Mouse (Mus musculus) kidney, postnatal 0 days (tissue): ENCODE results near the gene Fgfr2. TPM values are rescaled to one million over a fixed set of nuclear protein-coding genes. Genes with fewer than 3 reads are reported as not detected.

Experiments used
- ATAC-seq: fragments of 200-750 bp; cut with Nextera tagmentation; replicated peaks from 2 replicates; pipeline ENCODE4 v1.8.0; 2017; ENCODE audit warnings: low read depth, moderate number of reproducible peaks, moderate TSS enrichment, moderate library complexity; ENCODE audit not compliant: low FRiP score
- DNase-seq: peaks from one replicate; pipeline ENCODE4 v3.0.0-alpha.2; 2016; ENCODE audit warnings: low spot score
- H3K27ac ChIP-seq: fragments of 300-500 bp; sonication (generic); 2 replicates; pipeline ENCODE4 v1.5.1; 2014; ENCODE audit warnings: mild to moderate bottlenecking
- H3K27me3 ChIP-seq: fragments of 300-500 bp; sonication (generic); 2 replicates; pipeline ENCODE4 v1.6.1; 2014; ENCODE audit warnings: low read length, mixed read lengths; ENCODE audit not compliant: insufficient read depth
- H3K36me3 ChIP-seq: fragments of 300-500 bp; sonication (generic); 2 replicates; pipeline ENCODE4 v1.6.1; 2014; ENCODE audit warnings: low read length, mixed read lengths; ENCODE audit not compliant: insufficient read depth
- H3K4me1 ChIP-seq: fragments of 300-500 bp; sonication (generic); replicated peaks from 2 replicates; pipeline ENCODE4 v1.6.1; 2014; ENCODE audit warnings: antibody characterized with exemption, low read length, mixed read lengths; ENCODE audit not compliant: insufficient read depth
- H3K4me2 ChIP-seq: fragments of 300-500 bp; sonication (generic); 2 replicates; pipeline ENCODE4 v1.6.1; 2014; ENCODE audit warnings: mild to moderate bottlenecking, low read length, moderate library complexity, mixed read lengths
- H3K4me3 ChIP-seq: fragments of 300-500 bp; sonication (generic); replicated peaks from 2 replicates; pipeline ENCODE4 v1.5.1; 2014; ENCODE audit warnings: low read depth, low read length
- H3K9ac ChIP-seq: fragments of 300-500 bp; sonication (generic); 2 replicates; pipeline ENCODE4 v1.6.1; 2014; ENCODE audit warnings: low read depth, low read length
- H3K9me3 ChIP-seq: fragments of 300-500 bp; sonication (generic); replicated peaks from 2 replicates; pipeline ENCODE4 v1.6.1; 2016; ENCODE audit warnings: low read length, inconsistent platforms, mixed read lengths
- CTCF ChIP-seq: IDR thresholded peaks from 2 replicates; pipeline ENCODE4 v1.5.1; 2016; ENCODE audit warnings: antibody characterized with exemption, low read depth, mild to moderate bottlenecking, moderate library complexity
- WGBS: fragments of 180-500 bp; shearing (Covaris S2); extraction: QIAGEN DNeasy Blood & Tissue Kit; methylation state at CpG from one replicate; pipeline ENCODE4 v1.1.7; 2014; 5-methylcytosine and 5-hydroxymethylcytosine counted together
- polyA plus RNA-seq: library from polyadenylated mRNA; unstranded; fragments of >200 nt; fragmentation: Nextera tagmentation; extraction: Ambion mirVana; gene quantifications from 2 replicates; pipeline ENCODE4 v1.2.1, GENCODE M21; 2015

Fgfr2 gene
- polyA plus RNA-seq, 1 experiment from 2014 or later: 79.8 TPM

GRCm38 (mm10) chr7:130573746-130574145 lies 2549.4 kb downstream of the Fgfr2 start:
- no peak for TF ChIP-seq CTCF
- Histone ChIP-seq H3K4me3 (no peak overlapping the region), H3K27ac (peak overlapping the region; percentile 80; the same call in 1 of the 2 replicates), H3K27me3 (no peaks in the 10 kb centered on the region), H3K9me3 (no peaks in the 10 kb centered on the region), H3K4me1 (0 out of 2 replicates have a peak, but pooled peaks cover 9% of the 10 kb centered on the region), H3K4me2 (no peak overlapping the region), H3K36me3 (no peaks in the 10 kb centered on the region), H3K9ac (no peak overlapping the region)
- no peak for ATAC-seq
- no peak for DNase-seq
- 96% methylated on average over 10 of the region's 10 CpGs for WGBS

GRCm38 (mm10) chr7:130572821-130573220 lies 2550.3 kb downstream of the Fgfr2 start, which contains the start of gene Nsmce4a:
TSS of gene Nsmce4a (minus strand) at chr7:130573118.
- no peak within 1 kb of the TSS for H3K9ac ChIP-seq
- H3K27me3 ChIP-seq: no peaks in the 10 kb centered on the region
- no peaks in the 10 kb centered on the region for H3K9me3 ChIP-seq
- H3K36me3 ChIP-seq: no peaks in the 10 kb centered on the region
- H3K4me1 ChIP-seq: 0 out of 2 replicates have a peak, but pooled peaks cover 9% of the 10 kb centered on the region
- H3K4me3 ChIP-seq: no peak within 1 kb of the TSS
- H3K4me2 ChIP-seq: no peak within 1 kb of the TSS
- no peak for TF ChIP-seq CTCF
- H3K27ac ChIP-seq: peak within 1 kb of the TSS; percentile 80; the same call in 1 of the 2 replicates
- DNase-seq (no peak), ATAC-seq (no peak)
- 72% methylated on average over 11 of the region's 11 CpGs for WGBS

GRCm38 (mm10) chr7:130570472-130570871 lies 2552.7 kb downstream of the Fgfr2 start:
- H3K4me1 ChIP-seq: 0 out of 2 replicates have a peak, but pooled peaks cover 5% of the 10 kb centered on the region
- no peak for ATAC-seq
- H3K9ac ChIP-seq: no peak overlapping the region
- WGBS: 46% methylated on average over 7 of the region's 7 CpGs
- DNase-seq: no peak
- H3K27ac ChIP-seq: no peak overlapping the region
- no peak overlapping the region for H3K4me2 ChIP-seq
- no peak for TF ChIP-seq CTCF
- H3K9me3 ChIP-seq: no peaks in the 10 kb centered on the region
- no peaks in the 10 kb centered on the region for H3K36me3 ChIP-seq
- H3K4me3 ChIP-seq: no peak overlapping the region
- no peaks in the 10 kb centered on the region for H3K27me3 ChIP-seq

GRCm38 (mm10) chr7:130568783-130569436 lies 2554.2 kb downstream of the Fgfr2 start:
- no peak for TF ChIP-seq CTCF
- ATAC-seq: no peak; the same call in 1 of the 2 replicates

GRCm38 (mm10) chr7:130564596-130564995 lies 2558.6 kb downstream of the Fgfr2 start:
- WGBS: 72% methylated on average over 3 of the region's 3 CpGs
- H3K4me2 ChIP-seq: no peak overlapping the region
- ATAC-seq: no peak
- H3K27ac ChIP-seq: no peak overlapping the region
- H3K4me3 ChIP-seq: no peak overlapping the region
- no peak for DNase-seq
- H3K9me3 ChIP-seq: no peaks in the 10 kb centered on the region
- no peak for TF ChIP-seq CTCF
- no peaks in the 10 kb centered on the region for H3K4me1 ChIP-seq
- H3K36me3 ChIP-seq: no peaks in the 10 kb centered on the region
- no peak overlapping the region for H3K9ac ChIP-seq
- H3K27me3 ChIP-seq: no peaks in the 10 kb centered on the region

More at GRCm38 (mm10) chr7:130568783-130569436, 2554.2 kb downstream of the Fgfr2 start:
- H3K4me2 ChIP-seq: no peak overlapping the region
- H3K27ac ChIP-seq: no peak overlapping the region
- 43% methylated on average over 9 of the region's 9 CpGs for WGBS
- H3K4me3 ChIP-seq: no peak overlapping the region
- H3K27me3 ChIP-seq: no peaks in the 10 kb centered on the region
- no peak overlapping the region for H3K9ac ChIP-seq
- DNase-seq: no peak
- no peaks in the 10 kb centered on the region for H3K9me3 ChIP-seq
- no peaks in the 10 kb centered on the region for H3K36me3 ChIP-seq
- H3K4me1 ChIP-seq: 0 out of 2 replicates have a peak, but pooled peaks cover 5% of the 10 kb centered on the region

GRCm38 (mm10) chr7:130563880-130564279 lies 2559.3 kb downstream of the Fgfr2 start:
- DNase-seq (no peak), ATAC-seq (no peak)
- Histone ChIP-seq H3K4me1 (no peaks in the 10 kb centered on the region), H3K27me3 (no peaks in the 10 kb centered on the region), H3K9ac (no peak overlapping the region), H3K9me3 (no peaks in the 10 kb centered on the region), H3K36me3 (no peaks in the 10 kb centered on the region), H3K4me3 (no peak overlapping the region), H3K4me2 (no peak overlapping the region), H3K27ac (no peak overlapping the region)
- no peak for TF ChIP-seq CTCF
- 55% methylated on average over 4 of the region's 4 CpGs for WGBS
